Mouse (Mus musculus) kidney, postnatal 10 days (tissue): Measurements from ENCODE around the gene Nfkbil1.
"Not testable (repeated sequence)": the region's sequence is repeated elsewhere in the genome, so short reads cannot be mapped to it uniquely, and the experiment has no call there.

Experiments used
- DNase-seq: peaks from one replicate; pipeline ENCODE4 v3.0.0; 2021; ENCODE audit warnings: mixed read lengths

The Nfkbil1 gene

DNA sequence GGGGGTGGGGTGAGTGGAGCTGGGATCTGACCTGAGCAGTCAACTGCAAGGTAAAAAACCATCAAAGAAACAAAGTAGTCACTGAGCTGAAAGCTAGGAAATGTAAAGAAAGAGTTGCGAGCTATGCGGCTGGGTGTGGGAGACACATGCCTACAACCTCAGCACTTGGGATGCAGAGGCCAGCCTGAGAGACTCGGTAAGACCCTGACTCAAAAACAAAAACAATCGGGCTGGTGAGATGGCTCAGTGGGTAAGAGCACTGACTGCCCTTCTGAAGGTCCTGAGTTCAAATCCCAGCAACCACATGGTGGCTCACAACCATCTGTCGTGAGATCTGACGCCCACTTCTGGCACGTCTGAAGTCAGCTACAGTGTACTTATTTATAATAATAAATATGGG, 1.5 kb downstream of the Nfkbil1 start:
- DNase-seq: not testable (repeated sequence)

- DNase-seq: no peak
Measured at GRCm38 (mm10) chr17:35233114-35233980, 2.2 kb downstream of the Nfkbil1 start, which contains the start of gene Atp6v1g2. TSS of gene Atp6v1g2 (plus strand) at chr17:35233660.

GRCm38 (mm10) chr17:35232659-35233058, 2.9 kb downstream of the Nfkbil1 start:
- no peak for DNase-seq

DNA sequence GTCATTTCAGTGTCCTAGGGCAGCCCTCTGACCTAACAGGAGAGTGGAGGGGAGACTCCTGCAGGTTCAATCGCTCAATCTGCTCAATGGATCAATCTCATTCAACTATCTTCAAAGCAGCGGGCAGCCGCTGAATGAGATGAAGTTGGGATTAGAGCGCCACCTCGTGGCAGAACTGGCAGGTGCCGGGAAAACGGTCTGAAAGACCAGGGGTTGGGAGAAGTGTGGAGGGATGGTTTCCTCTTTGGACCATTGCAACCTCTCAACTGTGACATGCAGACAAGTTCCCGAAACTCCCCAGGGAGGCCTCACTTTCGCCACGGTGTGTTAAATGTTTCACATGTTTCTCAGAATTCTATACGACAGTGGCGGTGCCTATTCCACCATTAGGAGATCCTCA, 3.5 kb downstream of the Nfkbil1 start:
- peak; percentile 93 for DNase-seq

GRCm38 (mm10) chr17:35231022-35231421, 4.6 kb downstream of the Nfkbil1 start:
- no peak for DNase-seq

DNA sequence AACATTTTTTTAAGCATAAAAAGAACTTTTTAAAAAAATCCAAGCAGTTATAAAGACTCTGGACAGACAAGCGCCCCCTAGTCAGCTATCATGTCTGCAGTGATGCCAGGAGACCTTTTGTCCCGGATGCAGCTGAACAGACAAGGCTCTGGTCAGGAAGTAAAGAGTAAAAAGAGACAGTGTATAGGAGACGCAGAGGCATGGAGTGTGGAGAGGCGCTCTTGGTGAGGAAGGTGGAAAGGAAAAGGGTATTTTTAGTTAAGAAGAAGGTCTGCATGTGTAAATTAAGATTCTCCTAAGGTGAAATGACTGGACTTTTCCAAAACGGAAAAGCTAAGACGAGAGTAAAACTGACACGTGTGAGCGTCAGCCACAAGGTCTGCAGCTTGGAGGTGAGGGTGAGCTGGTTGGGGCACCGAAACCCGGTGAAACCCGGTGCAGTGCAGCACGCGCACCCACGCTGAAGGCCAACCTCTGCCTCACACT, 9.0 kb downstream of the Nfkbil1 start:
- DNase-seq: no peak

DNA sequence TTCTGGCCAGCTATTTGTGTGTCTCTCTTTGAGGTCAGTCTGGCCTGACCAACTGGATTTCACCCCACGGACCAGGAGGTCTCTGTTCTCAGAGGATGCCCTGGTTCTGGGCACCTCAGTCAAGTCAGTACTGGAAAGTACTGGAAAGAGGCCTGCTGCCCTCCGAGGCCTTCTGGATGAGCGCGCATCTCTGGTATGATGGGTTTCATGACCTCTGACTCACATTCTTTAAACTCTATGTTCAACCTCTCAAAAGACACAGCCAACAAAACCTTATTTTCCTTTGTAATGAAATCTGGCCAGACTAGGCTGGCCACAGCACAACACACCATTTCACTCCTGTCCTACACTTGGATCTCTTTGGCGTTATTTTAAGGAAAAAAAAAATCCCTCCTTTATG, 10.1 kb downstream of the Nfkbil1 start:
- no peak for DNase-seq

GRCm38 (mm10) chr17:35224641-35225040, 11.0 kb downstream of the Nfkbil1 start:
- no peak for DNase-seq

- peak; percentile 54 for DNase-seq
Measured at GRCm38 (mm10) chr17:35222299-35222698, 13.3 kb downstream of the Nfkbil1 start.

GRCm38 (mm10) chr17:35220156-35220952, 15.2 kb downstream of the Nfkbil1 start, which contains the start of gene Gm16181:
TSS of gene Gm16181 (plus strand) at chr17:35220834.
- peak; percentile 82 for DNase-seq

DNA sequence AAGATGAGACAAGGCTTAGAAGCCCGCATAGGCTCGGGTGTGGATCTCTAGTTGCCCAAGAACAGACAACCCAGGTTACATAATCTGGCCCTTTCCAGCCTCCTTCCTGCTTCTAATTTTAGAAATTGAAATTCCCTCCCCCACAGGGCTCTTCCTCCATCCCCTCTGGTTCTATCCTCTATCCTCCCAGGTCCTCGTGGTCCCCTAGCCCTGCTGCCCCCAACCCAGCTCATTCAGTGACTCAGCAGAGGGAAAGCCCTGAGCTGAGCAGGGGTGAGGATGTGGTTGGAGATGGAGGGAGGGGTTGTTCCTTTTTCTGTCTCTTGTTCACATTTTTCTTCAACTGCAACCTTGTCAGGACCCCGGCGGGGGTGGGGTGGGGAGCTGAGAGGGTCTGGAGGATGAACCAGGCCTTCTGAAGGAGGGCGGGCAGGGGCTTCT, 16.0 kb downstream of the Nfkbil1 start:
- no peak for DNase-seq

GRCm38 (mm10) chr17:35218516-35219193, 16.9 kb downstream of the Nfkbil1 start:
- peak; percentile 66 for DNase-seq

DNA sequence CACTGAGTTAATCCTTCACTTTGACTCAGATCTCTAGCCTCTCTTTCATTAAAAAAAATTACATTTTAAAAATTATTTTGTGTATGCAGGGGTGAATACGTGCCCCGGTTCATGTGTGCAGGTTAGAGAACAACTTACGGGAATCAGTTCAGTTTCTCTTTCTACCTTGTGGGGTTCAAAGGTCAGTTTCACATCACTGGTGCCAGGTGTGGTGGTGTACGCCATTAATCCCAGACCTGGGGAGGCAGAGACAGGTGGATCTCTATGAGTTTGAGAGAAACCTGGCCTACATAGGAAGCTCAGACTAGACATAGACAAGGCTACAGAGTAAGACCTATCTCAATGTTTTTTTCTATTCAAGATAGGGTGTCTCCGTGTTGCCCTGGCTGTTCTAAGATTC, 22.5 kb downstream of the Nfkbil1 start:
- no peak for DNase-seq

GRCm38 (mm10) chr17:35210593-35210992, 25.0 kb downstream of the Nfkbil1 start:
- DNase-seq: no peak

- DNase-seq: no peak
Measured at GRCm38 (mm10) chr17:35209785-35210535, 25.6 kb downstream of the Nfkbil1 start.

DNA sequence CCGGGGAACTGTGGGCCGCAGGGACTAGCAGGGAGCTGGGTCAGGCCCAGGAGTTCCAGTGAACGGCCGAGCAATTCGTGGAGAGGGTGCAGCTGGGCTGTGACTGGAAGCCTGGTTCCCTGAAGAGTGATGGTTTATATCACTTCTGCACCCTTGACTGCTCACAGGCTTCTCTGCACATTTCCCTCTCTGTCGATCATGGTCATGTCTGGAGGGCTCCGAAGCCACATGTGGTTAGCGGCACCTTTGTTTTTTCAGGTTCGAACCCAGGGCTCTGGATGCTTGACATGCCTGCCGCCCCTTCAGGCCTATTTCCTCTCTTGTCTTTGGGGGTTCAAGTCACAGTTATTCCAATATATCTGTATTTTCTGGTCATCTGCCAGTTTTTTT, 30.2 kb downstream of the Nfkbil1 start:
- DNase-seq: no peak

GRCm38 (mm10) chr17:35204494-35205379, 30.9 kb downstream of the Nfkbil1 start, which contains the start of gene Lta:
TSS of gene Lta (minus strand) at chr17:35205351.
- DNase-seq: no peak

DNA sequence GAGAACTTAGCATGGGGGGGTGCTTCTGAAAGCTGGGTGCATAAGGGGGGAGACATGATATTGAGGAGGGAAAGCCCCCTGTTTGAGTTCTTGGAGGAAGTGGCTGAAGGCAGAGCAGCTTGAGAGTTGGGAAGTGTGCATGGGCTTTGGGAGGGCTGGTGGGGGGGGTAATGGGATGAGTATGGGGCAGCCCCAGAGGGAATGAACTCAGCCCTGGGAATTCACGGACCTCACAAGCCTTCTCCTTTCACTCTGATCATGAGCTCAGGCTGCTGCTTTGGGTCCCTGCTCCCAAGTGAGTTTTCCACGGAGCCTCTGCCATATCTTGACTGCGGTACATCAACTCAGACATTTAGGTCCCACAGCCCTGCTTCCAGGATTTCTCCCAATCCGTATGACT, 33.1 kb downstream of the Nfkbil1 start:
- no peak for DNase-seq

GRCm38 (mm10) chr17:35201787-35202186, 33.8 kb downstream of the Nfkbil1 start, which contains the start of gene Tnf:
TSS of gene Tnf (minus strand) at chr17:35202007.
- DNase-seq: peak; percentile 68

DNA sequence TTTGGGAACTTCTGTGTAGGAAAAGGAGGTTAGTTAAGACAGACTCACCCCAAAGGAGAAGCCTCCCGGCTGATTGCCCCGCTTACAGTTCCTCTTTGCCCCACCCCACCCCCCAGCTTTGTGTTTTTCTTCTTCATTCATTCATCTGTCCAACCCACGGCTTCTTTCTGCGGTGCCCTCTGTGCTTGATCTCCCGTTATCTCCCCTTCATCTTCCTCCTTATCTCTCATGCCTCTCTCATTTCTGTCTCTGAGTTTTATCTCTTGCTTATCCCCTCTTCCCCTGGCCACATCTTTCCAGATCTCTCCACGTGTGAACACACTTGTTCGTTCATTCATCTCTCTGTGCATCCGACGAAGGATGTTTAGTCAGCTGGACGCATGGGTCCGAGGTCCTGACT, 34.5 kb downstream of the Nfkbil1 start:
- DNase-seq: no peak

- DNase-seq: no peak
Measured at GRCm38 (mm10) chr17:35200398-35200797, 35.2 kb downstream of the Nfkbil1 start.
